ENCODE assay signal across 12 mouse cellular contexts in the genomic region with DNA sequence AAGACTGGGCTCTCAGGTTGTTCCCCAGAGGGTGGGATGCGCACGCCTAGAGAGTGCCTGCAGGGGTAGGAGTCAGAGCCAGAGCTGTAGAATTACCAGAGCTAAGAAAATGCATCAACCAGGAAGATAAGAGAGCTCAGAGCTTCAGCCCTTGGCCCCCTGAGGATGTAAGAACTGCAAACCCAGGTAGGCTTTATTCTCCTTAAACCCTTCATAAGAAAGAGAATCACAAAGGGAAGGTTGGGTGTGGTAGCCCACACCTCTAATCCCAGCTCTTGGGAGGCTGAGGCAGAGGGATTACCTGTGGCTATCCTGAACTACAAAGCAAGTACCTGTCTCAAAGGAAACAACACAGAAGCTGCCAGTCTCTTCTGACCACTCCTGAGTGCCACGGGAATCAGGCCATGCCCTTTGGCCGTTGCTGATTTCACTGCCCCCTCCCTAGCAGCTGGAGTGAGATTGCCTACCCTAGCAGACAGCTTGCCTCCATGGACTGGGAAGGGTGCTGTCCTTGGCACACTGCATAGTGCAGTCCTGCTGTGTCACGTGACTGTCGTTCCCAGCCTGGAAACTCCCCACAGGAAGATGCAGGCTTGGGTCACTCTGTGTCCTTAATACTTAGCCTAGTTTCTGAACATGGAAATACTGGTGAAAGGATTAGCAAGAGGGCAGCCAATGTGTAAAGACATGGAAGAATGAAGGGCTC. TPM values are rescaled to one million over a fixed set of nuclear protein-coding genes. Genes with fewer than 3 reads are reported as not detected.
DNase-seq lines count a peak whose midpoint lies in the region; ATAC-seq lines count a peak whose summit lies in the region.
"Had no signal": no experiment of that assay in that cellular context is flagged by ENCODE, and none has a peak within 500 bp of the region (broad histone marks: within the 10 kb centered on the region; RNA-seq: fewer than 3 reads in every experiment).

No protein-coding gene starts in this region.

- WGBS in heart, embryonic 11.5 days (ENCODE audit: insufficient replicate concordance), result 47% methylated on average over 6 of the region's 6 CpGs
- 62% methylated on average over 6 of the region's 6 CpGs for WGBS in hindbrain, embryonic 16.5 days
- WGBS in hindbrain, embryonic 13.5 days, result 60% methylated on average over 6 of the region's 6 CpGs

- H3K27ac ChIP-seq in heart, embryonic 11.5 days (ENCODE audit: low read depth, low read length), result no peak overlapping the region
- no peak overlapping the region for H3K27ac ChIP-seq in hindbrain, embryonic 16.5 days (ENCODE audit: low read depth, low read length)
- no peak overlapping the region for H3K27ac ChIP-seq in hindbrain, embryonic 13.5 days
- H3K27ac ChIP-seq: forebrain, embryonic 10.5 days; hindbrain, embryonic 15.5 days; limb, embryonic 12.5 days; midbrain, embryonic 15.5 days had no signal

- H3K36me3 ChIP-seq in heart, embryonic 11.5 days (ENCODE audit: control insufficient read depth, insufficient read depth, low read length), result peaks cover 19% of the 10 kb centered on the region
- H3K36me3 ChIP-seq in hindbrain, embryonic 16.5 days (ENCODE audit: control insufficient read depth, insufficient read depth, low read length), result peaks cover 6% of the 10 kb centered on the region; the same call in 1 of the 2 replicates
- H3K36me3 ChIP-seq in hindbrain, embryonic 13.5 days, result peaks cover 28% of the 10 kb centered on the region

- peak; percentile 64 to 84 for DNase-seq in heart, adult 18-20 months
- peak; percentile 76 for DNase-seq in adrenal gland, postnatal 14 days
- peak; percentile 59 to 68 for DNase-seq in kidney, adult 8-10 months
- peak; percentile 74 for DNase-seq in lung, postnatal 10 days
- DNase-seq in thymus, postnatal 14 days, result no peak

- H3K4me2 ChIP-seq in heart, embryonic 11.5 days, result no peak overlapping the region
- H3K4me2 ChIP-seq in hindbrain, embryonic 16.5 days (ENCODE audit: low read length), result no peak overlapping the region
- no peak overlapping the region for H3K4me2 ChIP-seq in hindbrain, embryonic 13.5 days
- H3K4me2 ChIP-seq: hindbrain, embryonic 15.5 days; limb, embryonic 12.5 days; midbrain, embryonic 15.5 days had no signal

- H3K9ac ChIP-seq in heart, embryonic 11.5 days (ENCODE audit: low read depth, low read length), result no peak overlapping the region
- no peak overlapping the region for H3K9ac ChIP-seq in hindbrain, embryonic 16.5 days (ENCODE audit: low read depth, low read length)
- no peak overlapping the region for H3K9ac ChIP-seq in hindbrain, embryonic 13.5 days
- H3K9ac ChIP-seq: hindbrain, embryonic 15.5 days; limb, embryonic 12.5 days; midbrain, embryonic 15.5 days had no signal

- H3K27me3 ChIP-seq in heart, embryonic 11.5 days (ENCODE audit: control insufficient read depth, insufficient read depth, low read length), result no peaks in the 10 kb centered on the region
- H3K27me3 ChIP-seq in hindbrain, embryonic 16.5 days (replicated peaks; ENCODE audit: control insufficient read depth, insufficient read depth, low read length), result no peaks in the 10 kb centered on the region
- 0 out of 2 replicates have a peak, but pooled peaks cover 3% of the 10 kb centered on the region for H3K27me3 ChIP-seq in hindbrain, embryonic 13.5 days
- H3K27me3 ChIP-seq: hindbrain, embryonic 15.5 days; limb, embryonic 12.5 days had no signal

- no peaks in the 10 kb centered on the region for H3K9me3 ChIP-seq in heart, embryonic 11.5 days (replicated peaks; ENCODE audit: control insufficient read depth, low read length)
- H3K9me3 ChIP-seq in hindbrain, embryonic 16.5 days (ENCODE audit: control insufficient read depth, low read length), result no peaks in the 10 kb centered on the region
- H3K9me3 ChIP-seq in hindbrain, embryonic 13.5 days, result no peaks in the 10 kb centered on the region
- H3K9me3 ChIP-seq: forebrain, embryonic 10.5 days; hindbrain, embryonic 15.5 days; limb, embryonic 12.5 days; midbrain, embryonic 15.5 days had no signal

- no peak overlapping the region for H3K4me3 ChIP-seq in heart, embryonic 11.5 days (ENCODE audit: low read depth, low read length)
- H3K4me3 ChIP-seq in hindbrain, embryonic 16.5 days (ENCODE audit: low read length), result no peak overlapping the region
- H3K4me3 ChIP-seq in hindbrain, embryonic 13.5 days, result no peak overlapping the region
- H3K4me3 ChIP-seq: forebrain, embryonic 10.5 days; hindbrain, embryonic 15.5 days; limb, embryonic 12.5 days; midbrain, embryonic 15.5 days had no signal

- no peak for ATAC-seq in heart, embryonic 11.5 days (replicated peaks; ENCODE audit: insufficient number of reproducible peaks, low FRiP score, low TSS enrichment)
- no peak for ATAC-seq in hindbrain, embryonic 16.5 days
- ATAC-seq in hindbrain, embryonic 13.5 days (ENCODE audit: low FRiP score), result no peak
- ATAC-seq: midbrain, embryonic 15.5 days had no signal

- peaks cover 7% of the 10 kb centered on the region; the same call in 1 of the 2 replicates for H3K4me1 ChIP-seq in heart, embryonic 11.5 days (ENCODE audit: control insufficient read depth, insufficient read depth, low read length)
- 0 out of 2 replicates have a peak, but pooled peaks cover 4% of the 10 kb centered on the region for H3K4me1 ChIP-seq in hindbrain, embryonic 16.5 days (ENCODE audit: control insufficient read depth, insufficient read depth, low read depth, low read length)
- H3K4me1 ChIP-seq in hindbrain, embryonic 13.5 days (replicated peaks), result peaks cover 30% of the 10 kb centered on the region
- H3K4me1 ChIP-seq: midbrain, embryonic 15.5 days had no signal

RNA-seq across cellular contexts. Expression of a gene that starts 5.4 kb away (rescaled TPM):
- not detected for total RNA-seq in heart, adult 18-20 months (2021)
- 0.13 TPM in 1 of 2 replicates, not detected in the other for polyA plus RNA-seq in heart, embryonic 11.5 days (2014; fragmentation: Nextera tagmentation; extraction: Ambion mirVana)
- not detected in 2 replicates for total RNA-seq in adrenal gland, postnatal 14 days (2021)
- polyA plus RNA-seq in hindbrain, embryonic 16.5 days (2015; fragmentation: Nextera tagmentation; extraction: Ambion mirVana), result not detected in 2 replicates
- not detected in 2 replicates for polyA plus RNA-seq in hindbrain, embryonic 13.5 days (2015; fragmentation: Nextera tagmentation; extraction: Ambion mirVana)
- polyA plus RNA-seq: forebrain, embryonic 10.5 days; hindbrain, embryonic 15.5 days; limb, embryonic 12.5 days; midbrain, embryonic 15.5 days had no signal

RNA-seq across cellular contexts. Expression of a gene that starts 43.4 kb away (rescaled TPM):
- total RNA-seq in heart, adult 18-20 months (2021), result 10 to 100 TPM; 25.7 to 30.8 TPM
- 43.2 and 55.1 TPM in 2 replicates for polyA plus RNA-seq in heart, embryonic 11.5 days (2014; fragmentation: Nextera tagmentation; extraction: Ambion mirVana)
- 48.5 and 50.7 TPM in 2 replicates for total RNA-seq in adrenal gland, postnatal 14 days (2021)
- polyA plus RNA-seq in hindbrain, embryonic 16.5 days (2015; fragmentation: Nextera tagmentation; extraction: Ambion mirVana), result 61.5 and 67.2 TPM in 2 replicates
- 59.8 and 61.0 TPM in 2 replicates for polyA plus RNA-seq in hindbrain, embryonic 13.5 days (2015; fragmentation: Nextera tagmentation; extraction: Ambion mirVana)
